Mouse (Mus musculus): ENCODE data around the gene Il25. TPM values are rescaled to one million over a fixed set of nuclear protein-coding genes. Genes with fewer than 3 reads are reported as not detected.
A peak's percentile ranks its signal among the peaks of the same experiment; 100 is the strongest.

The Il25 gene
- polyA plus RNA-seq, 1 experiment from 2014 or later: not detected

GRCm38 (mm10) chr14:54978664-54979063 lies 46.2 kb downstream of the Il25 start:
- H3K4me1 ChIP-seq: peaks cover 4% of the 10 kb centered on the region; the same call in 1 of the 2 replicates
- no peak overlapping the region for H3K27ac ChIP-seq
- no peak overlapping the region for H3K4me3 ChIP-seq (replicated peaks)
- ATAC-seq (replicated peaks; ENCODE audit: low FRiP score): no peak
- no peak overlapping the region for H3K9ac ChIP-seq
- no peaks in the 10 kb centered on the region for H3K9me3 ChIP-seq (replicated peaks)
- no peak overlapping the region for H3K4me2 ChIP-seq
- H3K36me3 ChIP-seq: no peaks in the 10 kb centered on the region
- WGBS: 70% methylated on average over 8 of the region's 8 CpGs
- no peaks in the 10 kb centered on the region for H3K27me3 ChIP-seq

- Histone ChIP-seq H3K4me3 (replicated peaks) (no peak overlapping the region), H3K4me1 (no peaks in the 10 kb centered on the region), H3K27me3 (no peaks in the 10 kb centered on the region), H3K9me3 (replicated peaks) (no peaks in the 10 kb centered on the region), H3K9ac (no peak overlapping the region), H3K36me3 (no peaks in the 10 kb centered on the region), H3K4me2 (no peak overlapping the region), H3K27ac (no peak overlapping the region)
- 95% methylated on average over 7 of the region's 7 CpGs for WGBS
- no peak for ATAC-seq (replicated peaks; ENCODE audit: low FRiP score)
These were observed 49.4 kb downstream of the Il25 start for GRCm38 (mm10) chr14:54981934-54982333.

MicroRNAs encoded within 50 kb of the gene (microRNA counts, 519-probe panel; counts per million panel counts)
- microRNA mmu-miR-208a (1,763 counts per million, percentile 10 among the panel's probes with 10 or more counts), microRNA mmu-miR-208b (31.7 counts per million)

Small RNA genes within 50 kb of the gene (microRNA-seq; reads per million reads assigned to microRNA genes)
- gene Mir208a (3.1 reads per million, percentile 15 among the genes with 10 or more reads in this experiment), gene Mir208b (34.0 reads per million, percentile 44 among the genes with 10 or more reads in this experiment)

Other genes with a start within 250 kb of the Il25 start
- gene 1700123O20Rik, start 246.5 kb upstream of the Il25 start, polyA plus RNA-seq (2015; fragmentation: Nextera tagmentation; extraction: Ambion mirVana): 85.9 and 88.7 TPM in 2 replicates
- gene Acin1, start 245.8 kb upstream of the Il25 start, polyA plus RNA-seq (2015; fragmentation: Nextera tagmentation; extraction: Ambion mirVana): 142 and 145 TPM in 2 replicates
- gene Gm29776, start 233.9 kb upstream of the Il25 start, polyA plus RNA-seq (2015; fragmentation: Nextera tagmentation; extraction: Ambion mirVana): 0.09 and 0.21 TPM in 2 replicates
- gene Cebpe, start 220.5 kb upstream of the Il25 start, polyA plus RNA-seq (2015; fragmentation: Nextera tagmentation; extraction: Ambion mirVana): 0.21 TPM in 1 of 2 replicates, not detected in the other
- 12.8 and 14.2 TPM in 2 replicates for gene Slc7a8, start 150.7 kb upstream of the Il25 start, polyA plus RNA-seq (2015; fragmentation: Nextera tagmentation; extraction: Ambion mirVana)
- not detected in 2 replicates for gene Rnf212b, start 118.6 kb upstream of the Il25 start, polyA plus RNA-seq (2015; fragmentation: Nextera tagmentation; extraction: Ambion mirVana)
- 18.0 and 18.3 TPM in 2 replicates for gene Homez, start 61.7 kb upstream of the Il25 start, polyA plus RNA-seq (2015; fragmentation: Nextera tagmentation; extraction: Ambion mirVana)
- 1.9 and 2.2 TPM in 2 replicates for gene Ppp1r3e, start 55.1 kb upstream of the Il25 start, polyA plus RNA-seq (2015; fragmentation: Nextera tagmentation; extraction: Ambion mirVana)
- 4.0 and 4.7 TPM in 2 replicates for gene Bcl2l2, start 49.3 kb upstream of the Il25 start, polyA plus RNA-seq (2015; fragmentation: Nextera tagmentation; extraction: Ambion mirVana)
- 0.14 and 0.75 TPM in 2 replicates for gene Gm20521, start 49.3 kb upstream of the Il25 start, polyA plus RNA-seq (2015; fragmentation: Nextera tagmentation; extraction: Ambion mirVana)
- 144 and 157 TPM in 2 replicates for gene Pabpn1, start 40.2 kb upstream of the Il25 start, polyA plus RNA-seq (2015; fragmentation: Nextera tagmentation; extraction: Ambion mirVana)
- 47.6 and 53.8 TPM in 2 replicates for gene Slc22a17, start 19.6 kb upstream of the Il25 start, polyA plus RNA-seq (2015; fragmentation: Nextera tagmentation; extraction: Ambion mirVana)
- 29.1 and 32.1 TPM in 2 replicates for gene Efs, start 6.6 kb upstream of the Il25 start, polyA plus RNA-seq (2015; fragmentation: Nextera tagmentation; extraction: Ambion mirVana)
- 0.96 and 2.0 TPM in 2 replicates for gene Cmtm5, start 3.6 kb downstream of the Il25 start, polyA plus RNA-seq (2015; fragmentation: Nextera tagmentation; extraction: Ambion mirVana)
- gene Myh6, start 34.2 kb downstream of the Il25 start, polyA plus RNA-seq (2015; fragmentation: Nextera tagmentation; extraction: Ambion mirVana): 1.6 TPM in 2 replicates
- gene Gm17428, start 44.2 kb downstream of the Il25 start, polyA plus RNA-seq (2015; fragmentation: Nextera tagmentation; extraction: Ambion mirVana): not detected in 2 replicates
- 4.4 and 6.3 TPM in 2 replicates for gene Myh7, start 61.9 kb downstream of the Il25 start, polyA plus RNA-seq (2015; fragmentation: Nextera tagmentation; extraction: Ambion mirVana)
- gene Ngdn, start 82.8 kb downstream of the Il25 start, polyA plus RNA-seq (2015; fragmentation: Nextera tagmentation; extraction: Ambion mirVana): 79.5 and 85.4 TPM in 2 replicates
- 6.0 and 6.5 TPM in 2 replicates for gene Zfhx2, start 159.6 kb downstream of the Il25 start, polyA plus RNA-seq (2015; fragmentation: Nextera tagmentation; extraction: Ambion mirVana)
- gene Thtpa, start 162.1 kb downstream of the Il25 start, polyA plus RNA-seq (2015; fragmentation: Nextera tagmentation; extraction: Ambion mirVana): 21.0 and 21.5 TPM in 2 replicates
- gene Ap1g2, start 173.9 kb downstream of the Il25 start, polyA plus RNA-seq (2015; fragmentation: Nextera tagmentation; extraction: Ambion mirVana): 15.9 and 18.9 TPM in 2 replicates
- gene Jph4, start 184.2 kb downstream of the Il25 start, polyA plus RNA-seq (2015; fragmentation: Nextera tagmentation; extraction: Ambion mirVana): 0.59 and 1.2 TPM in 2 replicates